20 mouse cellular contexts compared by ENCODE assay signal in the genomic region with DNA sequence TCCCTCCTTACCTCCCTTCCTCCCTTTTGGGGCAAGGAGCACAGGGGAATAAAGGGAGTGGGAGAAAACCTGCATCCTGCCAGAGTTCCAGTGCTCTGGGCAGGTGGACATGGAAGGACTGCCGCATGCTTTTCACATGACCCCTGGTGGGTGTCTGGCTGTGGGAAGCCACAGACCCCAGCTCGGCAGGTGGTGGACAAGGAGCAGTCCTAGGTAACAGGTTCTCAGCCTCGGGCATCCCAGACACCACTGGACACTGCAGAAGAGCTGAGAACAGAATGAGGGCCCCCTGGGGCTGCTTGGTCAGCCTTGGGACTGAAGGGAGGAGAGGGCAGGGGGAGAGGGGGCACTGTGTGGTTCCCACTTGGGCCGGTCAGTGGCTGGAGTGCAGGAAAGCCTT. TPM values are rescaled to one million over a fixed set of nuclear protein-coding genes. Genes with fewer than 3 reads are reported as not detected.
DNase-seq lines count a peak whose midpoint lies in the region; ATAC-seq and TF ChIP-seq lines count a peak whose summit lies in the region.
"Had no signal": no experiment of that assay in that cellular context is flagged by ENCODE, and none has a peak within 500 bp of the region (broad histone marks: within the 10 kb centered on the region; RNA-seq: fewer than 3 reads in every experiment).

No protein-coding gene starts in this region.

- no peaks in the 10 kb centered on the region for H3K27me3 ChIP-seq in heart, embryonic 10.5 days (ENCODE audit: insufficient read depth, poor library complexity, severe bottlenecking)
- no peaks in the 10 kb centered on the region for H3K27me3 ChIP-seq in midbrain, embryonic 11.5 days (ENCODE audit: control insufficient read depth, insufficient read depth, low read length)
- H3K27me3 ChIP-seq in midbrain, postnatal 0 days (ENCODE audit: insufficient read depth, low read length), result no peaks in the 10 kb centered on the region
- H3K27me3 ChIP-seq: embryonic facial prominence, embryonic 12.5 days; forebrain, embryonic 13.5 days; forebrain, embryonic 15.5 days; Patski had no signal

- 92% methylated on average over 4 of the region's 4 CpGs for WGBS in heart, embryonic 10.5 days
- WGBS in midbrain, embryonic 11.5 days, result 91% methylated on average over 4 of the region's 4 CpGs
- WGBS in midbrain, postnatal 0 days, result 94% methylated on average over 4 of the region's 4 CpGs

- no peak overlapping the region for H3K4me2 ChIP-seq in midbrain, embryonic 11.5 days
- H3K4me2 ChIP-seq in midbrain, postnatal 0 days (ENCODE audit: low read depth, low read length, poor library complexity, severe bottlenecking), result no peak overlapping the region
- H3K4me2 ChIP-seq: embryonic facial prominence, embryonic 12.5 days; forebrain, embryonic 13.5 days; forebrain, embryonic 15.5 days had no signal

- no peaks in the 10 kb centered on the region for H3K9me3 ChIP-seq in heart, embryonic 10.5 days
- H3K9me3 ChIP-seq in midbrain, embryonic 11.5 days (ENCODE audit: control insufficient read depth, low read length), result no peaks in the 10 kb centered on the region
- H3K9me3 ChIP-seq in midbrain, postnatal 0 days (ENCODE audit: low read length), result peaks cover 6% of the 10 kb centered on the region; the same call in 1 of the 2 replicates
- H3K9me3 ChIP-seq: embryonic facial prominence, embryonic 12.5 days had no signal

- no peak for ATAC-seq in midbrain, embryonic 11.5 days (ENCODE audit: low FRiP score)
- no peak for ATAC-seq in midbrain, postnatal 0 days (ENCODE audit: low FRiP score)
- ATAC-seq: activated CD4-positive, CD25-positive, alpha-beta regulatory T cell, adult 4 months; forebrain, embryonic 13.5 days; forebrain, embryonic 15.5 days; forebrain, postnatal 0 days; Patski had no signal

- H3K4me1 ChIP-seq in heart, embryonic 10.5 days, result no peaks in the 10 kb centered on the region
- H3K4me1 ChIP-seq in midbrain, embryonic 11.5 days (ENCODE audit: control insufficient read depth, insufficient read depth, low read length), result no peaks in the 10 kb centered on the region
- H3K4me1 ChIP-seq in midbrain, postnatal 0 days (ENCODE audit: insufficient read depth, low read length), result no peaks in the 10 kb centered on the region
- H3K4me1 ChIP-seq: embryonic facial prominence, embryonic 10.5 days; embryonic facial prominence, embryonic 12.5 days; forebrain, embryonic 13.5 days; forebrain, embryonic 15.5 days had no signal

- H3K9ac ChIP-seq in midbrain, embryonic 11.5 days (ENCODE audit: low read length), result no peak overlapping the region
- H3K9ac ChIP-seq in midbrain, postnatal 0 days (replicated peaks; ENCODE audit: low read length, poor library complexity, severe bottlenecking), result no peak overlapping the region
- H3K9ac ChIP-seq: embryonic facial prominence, embryonic 12.5 days; forebrain, embryonic 13.5 days; forebrain, embryonic 15.5 days; forebrain, postnatal 0 days had no signal

- peaks cover 25% of the 10 kb centered on the region for H3K36me3 ChIP-seq in heart, embryonic 10.5 days
- no peaks in the 10 kb centered on the region for H3K36me3 ChIP-seq in midbrain, embryonic 11.5 days (ENCODE audit: control insufficient read depth, insufficient read depth, low read length)
- no peaks in the 10 kb centered on the region; the same call in 1 of the 2 replicates for H3K36me3 ChIP-seq in midbrain, postnatal 0 days (ENCODE audit: insufficient read depth, low read length)

- no peak for TF ChIP-seq CTCF in midbrain, postnatal 0 days (IDR thresholded peaks at IDR 0.05)

- DNase-seq in heart, embryonic 10.5 days (ENCODE audit: low spot score), result peak; percentile 73
- DNase-seq in heart, postnatal 36 days, result no peak
- DNase-seq in midbrain, embryonic 11.5 days (ENCODE audit: low spot score, missing footprints), result peak; percentile 60
- no peak for DNase-seq in midbrain, postnatal 0 days (ENCODE audit: low spot score)
- no peak for DNase-seq in left cerebral cortex, postnatal 36 days (ENCODE audit: low spot score in 2 of 2)
- DNase-seq: adrenal gland, adult 8-10 months; adrenal gland, postnatal 14 days; adrenal gland, postnatal 36 days; cerebellum, adult 11-12 months; cerebellum, adult 2 months; cerebellum, adult 9-10 months; cerebellum, postnatal 10 days; cerebellum, postnatal 25 days; forebrain, postnatal 0 days had no signal

- no peak overlapping the region for H3K27ac ChIP-seq in heart, embryonic 10.5 days
- no peak overlapping the region for H3K27ac ChIP-seq in midbrain, embryonic 11.5 days (ENCODE audit: low read depth, low read length)
- H3K27ac ChIP-seq in midbrain, postnatal 0 days (ENCODE audit: low read depth, low read length), result no peak overlapping the region
- H3K27ac ChIP-seq: embryonic facial prominence, embryonic 10.5 days; embryonic facial prominence, embryonic 12.5 days; forebrain, embryonic 13.5 days; forebrain, embryonic 15.5 days had no signal

- H3K4me3 ChIP-seq in heart, embryonic 10.5 days, result no peak overlapping the region
- H3K4me3 ChIP-seq in midbrain, embryonic 11.5 days (ENCODE audit: low read depth, low read length), result no peak overlapping the region
- H3K4me3 ChIP-seq in midbrain, postnatal 0 days (ENCODE audit: low read depth, low read length), result no peak overlapping the region
- H3K4me3 ChIP-seq: embryonic facial prominence, embryonic 10.5 days; embryonic facial prominence, embryonic 12.5 days; forebrain, embryonic 13.5 days; forebrain, embryonic 15.5 days had no signal

- intact Hi-C loops in heart, postnatal 36 days (cut with DNase I), result no loop called here
- intact Hi-C loops in left cerebral cortex, postnatal 36 days (cut with DNase I), result no loop called here

RNA-seq across cellular contexts. Expression of a gene that starts 48.8 kb away (rescaled TPM):
- 12.1 and 12.5 TPM in 2 replicates for polyA plus RNA-seq in heart, embryonic 10.5 days (2016; fragmentation: Nextera tagmentation; extraction: Ambion mirVana)
- 10 to 100 TPM; 18.9 to 27.6 TPM for total RNA-seq in heart, postnatal 36 days (2021)
- polyA plus RNA-seq in midbrain, embryonic 11.5 days (2014; fragmentation: Nextera tagmentation; extraction: Ambion mirVana), result 17.0 and 17.1 TPM in 2 replicates
- 19.0 and 22.4 TPM in 2 replicates for total RNA-seq in midbrain, postnatal 0 days (2014; rRNA removed)
- polyA plus RNA-seq in midbrain, postnatal 0 days (2015; fragmentation: Nextera tagmentation; extraction: Ambion mirVana), result 35.2 and 35.3 TPM in 2 replicates
- 10 to 100 TPM; 13.0 to 15.3 TPM for total RNA-seq in left cerebral cortex, postnatal 36 days (2021)

Comparison
In these comparisons a context has a peak if more than half of its experiments do, and no peak if none do; other contexts are left out.
1. DNase-seq: peak in heart, embryonic 10.5 days (single experiment) and midbrain, embryonic 11.5 days (single experiment); none in heart, postnatal 36 days (0 of 2), midbrain, postnatal 0 days (single experiment) and left cerebral cortex, postnatal 36 days (0 of 2).